Mouse (Mus musculus) c-Kit-positive CD71-positive TER-119-negative erythroid progenitor cells, embryonic 14.5 days (primary cell): ENCODE results near the gene Ptpn3.
"Not testable (repeated sequence)": the region's sequence is repeated elsewhere in the genome, so short reads cannot be mapped to it uniquely, and the experiment has no call there.

Experiments
- DNase-seq: peaks from one replicate; pipeline ENCODE4 v3.0.0-alpha.2; 2013; ENCODE audit warnings: low read depth

Gene Ptpn3

DNA sequence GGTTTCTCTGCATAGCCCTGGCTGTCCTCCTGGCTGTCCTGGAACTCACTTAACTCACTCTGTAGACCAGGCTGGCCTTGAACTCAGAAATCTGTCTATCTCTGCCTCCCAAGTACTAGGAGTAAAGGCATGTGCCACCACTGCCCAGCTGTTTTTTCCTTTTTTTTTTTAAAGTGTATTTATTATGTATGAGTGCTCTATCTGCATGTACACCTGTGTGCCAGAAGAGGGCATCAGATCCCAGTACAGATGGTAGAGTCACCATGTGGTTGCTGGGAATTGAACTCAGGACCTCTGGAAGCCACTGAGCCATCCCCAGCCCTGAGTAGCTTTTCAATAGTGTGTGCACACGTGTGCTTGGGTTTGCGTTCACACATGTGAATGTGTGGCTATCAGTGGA, 76.9 kb downstream of the Ptpn3 start:
- no peak for DNase-seq

DNA sequence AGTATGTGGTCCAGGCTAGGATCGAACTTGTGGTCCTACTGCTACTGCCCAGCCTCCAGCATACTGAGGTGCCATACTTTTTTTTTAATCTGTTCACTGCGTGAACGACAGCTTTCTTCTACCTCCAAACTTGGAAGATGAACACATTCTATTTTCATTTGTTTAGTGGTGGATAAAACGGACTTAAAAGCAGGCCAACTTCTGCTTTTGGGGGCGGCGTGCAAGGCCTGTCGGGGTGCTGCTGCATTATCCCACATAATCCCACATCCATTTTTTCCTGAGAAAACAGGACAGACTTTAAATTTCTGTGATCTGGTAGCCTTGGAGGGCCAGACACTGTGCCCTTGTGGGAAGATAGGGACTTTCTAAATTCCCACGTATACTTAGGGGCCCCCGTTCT, 83.9 kb downstream of the Ptpn3 start:
- DNase-seq = no peak

DNA sequence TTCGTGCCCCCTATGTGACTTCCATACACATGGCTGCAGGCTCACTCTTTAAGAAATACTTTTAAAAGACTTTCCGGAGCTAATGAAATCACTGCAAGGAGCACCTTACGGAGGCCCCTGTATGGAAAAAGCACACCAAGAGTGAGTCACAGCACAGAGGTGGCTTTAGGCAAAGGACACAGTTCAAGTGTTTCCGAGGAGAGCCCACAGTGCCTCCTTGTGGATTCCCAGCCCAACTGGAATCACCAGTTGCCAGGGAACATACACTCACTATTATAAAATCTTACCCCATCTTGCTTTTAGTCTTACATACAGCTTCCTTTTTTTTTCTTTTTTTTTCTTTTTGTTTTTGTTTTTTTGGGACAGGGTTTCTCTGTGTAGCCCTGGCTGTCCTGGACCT, 85.1 kb downstream of the Ptpn3 start:
- DNase-seq = no peak

DNA sequence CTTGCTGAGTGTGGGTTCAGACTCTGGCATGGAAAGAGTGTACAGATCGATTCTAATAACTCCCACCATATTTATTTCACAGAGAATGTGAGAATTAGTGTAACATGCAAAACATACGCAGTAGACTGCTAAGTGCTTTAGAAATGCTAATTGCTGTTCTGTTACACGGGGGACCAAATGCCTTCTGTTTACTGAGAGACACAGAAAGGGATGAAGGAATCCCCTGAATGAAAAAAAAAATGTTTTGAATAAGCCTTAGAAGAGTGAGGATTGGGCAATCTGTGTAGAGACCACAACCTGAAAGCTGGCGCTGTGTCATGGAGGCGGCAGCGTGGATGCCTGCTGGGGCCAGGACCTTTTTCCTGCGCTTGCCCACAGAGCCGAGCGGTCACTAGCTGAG, 86.8 kb downstream of the Ptpn3 start:
- DNase-seq = no peak

DNA sequence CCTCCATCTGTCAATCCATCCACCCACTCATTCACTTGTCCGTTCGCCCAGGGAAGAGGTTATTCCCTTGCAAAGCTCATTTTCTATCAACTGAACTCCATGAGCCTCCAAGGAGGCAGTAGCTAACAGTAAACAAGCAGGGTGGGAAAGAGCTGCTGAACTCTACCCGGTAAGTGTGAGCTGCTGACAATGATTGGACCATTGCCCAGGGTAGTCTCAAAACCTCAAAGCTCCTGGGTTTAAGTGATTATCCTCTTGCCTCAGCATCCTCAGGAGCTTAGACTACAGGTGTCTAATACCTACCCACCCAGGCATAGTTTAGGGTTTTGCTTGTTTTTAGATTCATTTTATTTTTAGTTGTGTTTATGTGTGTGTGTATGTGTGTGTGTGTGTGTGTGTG, 87.5 kb downstream of the Ptpn3 start:
- no peak for DNase-seq

DNA sequence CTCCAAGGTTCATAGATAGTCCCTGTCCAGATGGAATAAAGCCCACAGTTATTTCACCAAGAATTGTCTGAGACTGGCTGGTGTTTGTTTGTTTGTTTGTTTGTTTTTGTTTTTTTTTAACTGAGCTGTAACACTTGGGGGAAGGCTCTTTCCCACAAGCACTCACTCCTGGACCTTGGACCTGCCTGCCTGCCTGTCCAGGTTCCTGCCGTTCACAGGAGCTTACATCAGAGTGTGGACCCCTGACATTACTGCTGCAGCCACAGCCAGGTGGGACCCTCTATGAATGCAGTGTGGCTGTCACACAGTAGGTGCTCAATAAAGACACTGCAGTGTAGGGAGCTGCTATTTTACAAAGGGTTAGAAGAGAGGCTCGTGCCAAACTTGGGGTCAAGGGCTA, 89.9 kb downstream of the Ptpn3 start:
- DNase-seq = no peak

DNA sequence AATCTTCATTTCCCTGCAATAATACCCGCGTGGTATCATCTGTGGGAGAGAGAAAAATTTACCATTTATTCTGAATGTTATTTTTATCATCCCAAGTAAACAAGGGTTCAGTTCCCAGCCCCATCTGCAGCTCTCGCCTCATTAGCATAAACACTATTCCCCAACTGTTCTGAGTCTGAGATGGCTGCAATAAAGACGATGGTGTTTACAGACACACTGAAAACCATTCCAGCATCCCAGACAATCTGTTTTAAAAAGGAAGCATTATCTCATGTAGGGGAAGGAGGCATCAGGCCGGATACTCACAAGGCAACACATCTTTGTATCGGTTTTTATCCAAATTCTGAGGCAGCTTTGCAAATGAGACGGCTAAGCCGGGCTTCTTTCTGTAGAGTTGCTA, 95.7 kb downstream of the Ptpn3 start:
- DNase-seq = no peak

DNA sequence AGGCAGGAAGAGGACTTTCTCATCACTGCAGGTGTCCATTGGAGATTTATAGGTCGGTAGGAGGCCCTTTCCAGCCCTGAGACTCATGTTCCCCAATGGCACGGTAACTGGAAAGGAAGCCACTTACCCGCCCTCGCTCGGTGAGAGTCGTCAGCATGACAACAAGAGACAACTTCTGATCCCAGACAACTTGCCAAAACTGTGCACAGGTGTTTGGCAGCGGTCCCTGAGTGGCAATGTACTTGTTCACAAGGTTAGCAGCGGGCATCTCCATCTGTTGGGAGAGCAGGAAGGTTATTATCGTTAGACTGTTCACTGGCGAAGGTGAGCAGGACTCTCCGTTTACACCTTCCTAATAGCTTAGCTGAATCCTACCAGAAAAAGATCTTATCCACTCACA, 96.9 kb downstream of the Ptpn3 start:
- no peak for DNase-seq

DNA sequence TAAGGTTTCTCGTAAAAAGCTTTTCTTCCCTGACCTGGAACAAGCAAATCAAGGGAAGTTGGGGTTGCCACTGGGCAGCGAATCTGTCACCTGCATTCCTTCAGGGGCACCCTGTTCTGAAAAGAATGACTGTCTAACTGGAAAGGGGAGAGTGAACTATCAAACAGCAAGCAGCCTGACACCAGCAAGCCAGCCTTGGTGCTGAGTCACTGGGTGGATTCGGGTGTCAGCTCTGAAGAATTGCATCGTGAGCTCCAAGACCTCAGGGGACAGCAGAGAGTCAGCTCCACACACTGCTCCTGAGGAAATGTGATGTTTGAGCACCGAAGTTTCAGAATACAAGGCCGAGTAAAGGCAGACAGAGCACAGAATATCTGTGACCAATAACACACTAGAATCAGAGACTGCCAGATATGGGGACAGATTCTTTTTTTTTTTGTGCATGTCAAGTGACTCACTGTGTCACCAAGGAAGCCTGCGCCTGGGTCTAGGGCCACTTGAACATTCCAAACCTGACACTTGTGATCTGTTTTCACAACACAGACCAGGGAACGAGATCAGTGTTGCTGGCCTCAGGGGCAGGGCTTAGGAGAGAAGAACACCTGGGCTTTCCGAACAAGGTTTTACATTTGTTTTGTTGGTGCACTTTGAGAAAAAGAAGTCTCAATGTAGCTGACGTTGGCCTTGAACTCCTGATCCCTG, 98.8 kb downstream of the Ptpn3 start:
- no peak for DNase-seq

DNA sequence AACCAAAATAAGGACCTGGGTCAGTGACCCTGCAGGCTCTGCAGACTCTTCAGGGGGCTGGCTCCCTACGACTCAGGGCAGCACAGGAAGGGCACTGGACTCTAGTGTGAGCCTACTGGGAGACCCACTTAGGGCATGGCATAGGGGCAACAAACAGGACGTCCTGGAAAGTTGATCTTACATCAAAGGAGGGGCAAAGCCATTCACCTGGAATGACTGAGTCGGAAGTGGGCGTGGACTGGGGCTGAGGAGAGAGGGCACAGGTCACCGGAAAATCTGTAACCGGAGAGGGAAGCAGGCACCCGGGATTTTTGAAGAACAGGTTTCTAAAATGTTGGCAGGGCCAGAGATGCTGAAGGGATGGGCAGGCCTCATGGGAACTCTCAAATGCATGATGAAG, 99.5 kb downstream of the Ptpn3 start:
- no peak for DNase-seq

DNA sequence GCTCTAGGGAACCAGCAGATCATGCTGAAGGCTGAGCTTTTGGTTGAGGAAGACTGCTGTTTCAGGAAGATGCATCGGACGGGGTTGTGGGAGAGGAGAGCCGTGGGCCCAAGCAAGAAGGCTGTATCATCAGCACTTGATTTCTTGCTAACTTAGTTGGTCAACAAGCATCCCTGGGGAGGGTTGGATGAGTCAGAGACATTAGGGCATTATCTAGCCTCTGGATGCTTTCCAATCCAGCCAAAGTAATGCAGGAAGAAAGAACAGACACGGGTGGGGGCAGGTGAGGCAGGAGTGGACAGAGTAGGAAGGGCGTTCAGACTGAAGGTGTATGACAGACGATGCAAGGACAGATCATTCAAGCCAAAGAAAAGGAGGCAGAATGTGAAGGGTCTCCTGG, 101.0 kb downstream of the Ptpn3 start:
- DNase-seq = no peak

DNA sequence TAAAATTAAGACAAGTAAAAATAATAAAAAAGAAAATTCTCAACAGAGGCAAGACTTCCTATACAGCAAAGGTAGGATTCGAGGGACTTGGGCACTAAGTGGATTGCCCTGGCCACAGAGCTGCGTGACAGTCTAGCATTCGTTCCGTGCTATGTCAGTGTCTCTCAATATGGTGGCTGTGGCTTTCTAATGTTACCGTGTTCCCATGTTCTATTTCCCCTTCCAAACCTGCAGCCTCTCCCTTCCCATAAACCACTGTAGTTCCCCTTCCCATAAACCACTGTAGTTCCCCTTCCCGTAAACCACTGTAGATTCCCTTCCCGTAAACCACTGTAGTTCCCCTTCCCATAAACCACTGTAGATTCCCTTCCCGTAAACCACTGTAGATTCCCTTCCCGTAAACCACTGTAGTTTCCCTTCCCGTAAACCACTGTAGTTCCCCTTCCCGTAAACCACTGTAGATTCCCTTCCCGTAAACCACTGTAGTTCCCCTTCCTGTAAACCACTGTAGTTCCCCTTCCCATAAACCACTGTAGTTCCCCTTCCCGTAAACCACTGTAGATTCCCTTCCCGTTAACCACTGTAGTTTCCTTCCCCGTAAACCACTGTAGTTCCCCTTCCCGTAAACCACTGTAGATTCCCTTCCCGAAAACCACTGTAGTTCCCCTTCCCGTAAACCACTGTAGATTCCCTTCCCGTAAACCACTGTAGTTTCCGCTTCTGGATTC, 102.8 kb downstream of the Ptpn3 start:
- DNase-seq = not testable (repeated sequence)

DNA sequence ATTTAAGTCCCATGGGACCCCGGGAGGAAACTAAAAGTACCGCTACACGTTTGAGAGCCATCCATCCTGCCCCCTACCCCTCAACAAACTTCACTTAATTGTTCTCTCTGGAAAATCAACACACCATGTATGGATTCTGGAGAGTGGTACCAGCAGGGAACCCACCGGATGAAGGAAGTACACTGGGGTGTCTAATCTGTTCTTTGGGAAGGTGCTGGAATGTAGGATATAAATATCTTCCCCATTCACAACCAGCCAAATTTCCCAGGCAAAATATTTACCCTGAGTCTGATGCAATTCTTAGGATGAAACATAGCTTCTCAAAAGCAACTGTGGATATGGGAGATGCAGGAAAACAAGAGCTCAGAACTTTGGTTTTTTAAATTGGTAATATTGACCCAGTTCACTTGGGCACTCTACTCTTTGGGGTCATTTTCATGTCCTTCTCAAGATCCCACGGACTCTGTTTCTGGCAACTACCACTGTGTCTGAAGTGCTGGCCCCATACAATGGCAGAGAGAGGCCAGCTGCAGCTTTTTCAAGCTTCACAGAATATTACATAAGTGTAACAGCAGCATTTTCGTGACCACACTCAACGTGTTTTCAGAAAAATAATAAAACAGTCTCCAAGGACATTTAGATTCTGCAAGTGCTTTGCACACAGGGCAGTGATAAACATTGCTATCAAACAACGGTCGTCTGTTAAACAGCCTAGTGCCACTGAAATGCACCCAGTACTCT, 109.9 kb downstream of the Ptpn3 start:
- DNase-seq = no peak

DNA sequence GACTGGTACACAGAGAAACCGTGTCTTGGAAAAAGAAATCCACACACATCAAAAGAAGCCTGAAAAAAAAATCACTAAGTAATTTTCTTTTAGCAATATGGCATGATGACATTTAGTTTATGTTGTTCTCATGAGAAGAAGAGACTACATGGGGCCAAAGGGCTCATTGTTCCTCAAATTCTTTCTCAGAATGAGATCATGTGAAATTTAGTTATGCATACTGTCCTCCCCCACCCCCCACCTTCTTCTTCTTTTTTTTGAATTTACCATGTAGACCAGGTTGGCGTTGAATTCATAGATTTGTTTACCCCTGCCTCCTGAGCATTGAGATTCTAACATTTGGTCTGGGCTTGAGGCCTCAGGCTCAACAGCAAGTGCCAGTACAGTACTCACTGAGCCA, 111.8 kb downstream of the Ptpn3 start:
- DNase-seq = no peak

DNA sequence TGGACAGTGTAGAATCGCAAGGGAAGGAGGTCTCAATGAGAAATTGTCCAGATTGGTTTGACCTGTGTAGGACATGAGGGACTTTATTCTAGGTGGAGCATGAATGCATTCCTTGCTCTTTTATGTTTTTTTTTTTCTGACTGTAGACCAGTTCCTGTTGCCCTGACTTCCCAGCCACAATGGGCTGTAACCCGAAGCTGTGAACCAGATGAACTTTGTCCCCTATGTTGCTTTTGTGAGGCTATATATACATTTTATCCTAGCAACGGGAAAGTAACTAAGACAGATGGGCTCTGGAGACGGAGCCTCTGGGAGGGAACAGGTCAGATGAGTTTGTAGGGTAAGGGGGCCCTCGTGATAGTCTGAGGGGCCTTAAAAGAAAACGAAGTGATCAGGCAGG, 115.6 kb downstream of the Ptpn3 start:
- DNase-seq = no peak

DNA sequence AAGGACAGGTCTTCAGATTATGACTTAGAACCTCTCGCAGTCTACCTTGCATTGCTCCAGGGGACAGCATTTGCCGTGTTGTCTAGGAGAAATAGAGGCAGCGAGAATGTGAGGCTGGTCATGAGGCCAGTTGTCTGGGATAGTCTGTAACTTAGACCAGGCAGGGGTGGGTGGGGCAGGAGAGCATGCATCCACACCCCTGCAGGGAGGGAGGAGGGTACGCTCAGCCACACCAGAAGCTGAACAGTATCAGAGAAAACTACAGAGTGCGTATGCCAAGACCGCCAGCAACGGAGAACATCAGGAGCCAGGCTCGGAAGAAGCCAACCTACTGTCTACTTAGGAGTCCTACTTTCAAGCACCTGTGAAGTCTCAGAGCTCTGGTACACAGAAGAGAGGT, 116.2 kb downstream of the Ptpn3 start:
- DNase-seq = no peak

DNA sequence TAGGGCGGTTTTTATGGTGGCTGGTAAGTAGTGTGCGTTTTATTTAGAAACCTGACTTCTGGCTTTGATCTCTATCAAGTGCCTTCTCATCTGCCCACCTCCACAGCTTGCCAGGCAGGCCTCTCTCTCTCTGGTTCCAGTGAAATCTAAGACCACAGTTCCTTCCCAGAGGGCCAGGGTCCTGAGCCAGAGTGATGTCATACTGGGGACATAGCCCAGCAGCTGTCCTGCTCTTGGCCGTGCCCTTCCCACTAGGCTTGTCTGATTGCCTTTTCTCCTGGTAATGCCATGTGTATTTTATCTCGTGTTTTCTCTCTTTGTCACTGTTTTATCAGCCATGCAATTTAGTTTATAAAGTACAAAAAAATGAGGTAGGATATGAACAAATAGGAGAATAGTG, 118.1 kb downstream of the Ptpn3 start:
- no peak for DNase-seq

DNA sequence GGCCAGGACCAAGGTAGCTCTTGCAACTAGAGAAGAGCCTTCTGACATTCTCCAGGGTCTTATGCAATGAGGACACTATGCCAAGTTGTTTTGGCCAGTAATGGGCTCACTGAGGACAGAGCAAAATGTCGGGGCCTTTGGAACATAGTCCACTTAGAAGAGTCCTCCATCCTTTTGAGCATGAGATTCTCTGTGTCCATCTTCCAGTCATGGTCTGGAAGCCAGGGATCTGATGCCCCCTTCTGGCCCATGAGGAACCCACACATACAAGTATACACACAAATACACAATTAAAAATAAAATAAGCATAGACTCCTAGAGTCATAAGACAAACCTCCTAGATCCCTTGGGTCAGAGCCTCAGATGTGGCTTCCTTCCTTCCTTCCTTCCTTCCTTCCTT, 120.1 kb downstream of the Ptpn3 start:
- DNase-seq = no peak

DNA sequence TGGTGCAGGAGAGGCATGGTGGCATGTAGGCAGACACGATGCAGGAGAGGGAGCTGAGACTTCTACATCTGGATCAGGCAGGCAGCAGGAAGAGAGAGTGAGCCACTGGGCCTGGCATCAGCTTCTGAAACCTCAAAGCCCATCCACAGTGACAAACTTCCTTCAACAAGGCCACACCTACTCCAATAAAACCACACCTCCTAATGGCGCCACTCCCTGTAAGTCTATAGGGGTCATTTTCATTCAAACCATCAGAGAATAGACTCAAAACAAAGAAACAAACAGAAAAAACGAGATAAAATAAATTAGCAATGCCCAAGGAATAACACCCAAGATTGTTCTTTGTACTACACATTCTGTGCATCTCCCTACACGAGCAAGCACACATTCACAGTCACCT, 122.8 kb downstream of the Ptpn3 start:
- DNase-seq = no peak

DNA sequence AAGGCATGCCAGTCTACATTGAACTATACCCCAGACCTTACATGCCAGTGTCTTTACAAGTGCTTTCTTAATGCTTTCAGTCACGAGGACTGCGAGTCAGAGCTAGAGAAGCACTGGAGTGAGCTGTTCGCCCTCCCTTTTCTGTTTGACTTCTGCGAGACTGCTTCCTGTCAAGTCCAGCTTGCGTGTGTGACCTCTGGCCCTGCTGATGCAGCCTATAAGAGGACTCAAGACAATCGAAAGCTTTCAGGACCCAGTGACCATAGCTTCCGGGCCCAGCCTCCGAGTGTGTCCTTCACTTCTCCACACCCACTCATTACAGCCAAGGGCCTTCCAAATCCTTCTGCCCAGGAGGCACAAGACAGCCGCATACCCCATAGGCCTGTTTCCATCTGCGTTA, 126.3 kb downstream of the Ptpn3 start:
- no peak for DNase-seq

DNA sequence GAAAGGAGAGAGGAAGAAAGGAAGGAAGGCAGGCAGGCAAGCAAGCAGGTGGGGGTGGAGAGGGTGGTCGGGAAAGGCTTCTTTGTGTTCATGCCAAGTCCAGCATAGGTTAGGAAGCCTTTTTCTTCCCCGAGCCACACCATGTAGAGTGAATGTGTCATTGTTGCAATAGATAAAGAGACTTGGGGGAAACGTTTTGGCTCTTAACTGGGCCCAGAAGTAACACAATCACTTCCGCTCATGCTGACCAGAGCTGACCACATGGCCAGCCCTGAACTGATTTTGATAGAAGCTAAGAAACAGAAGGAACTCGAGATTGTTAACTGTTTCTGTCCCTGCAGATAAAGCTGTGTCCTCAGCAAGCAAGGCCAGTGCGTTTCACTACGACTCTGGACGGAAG, 128.8 kb downstream of the Ptpn3 start:
- DNase-seq = no peak

DNA sequence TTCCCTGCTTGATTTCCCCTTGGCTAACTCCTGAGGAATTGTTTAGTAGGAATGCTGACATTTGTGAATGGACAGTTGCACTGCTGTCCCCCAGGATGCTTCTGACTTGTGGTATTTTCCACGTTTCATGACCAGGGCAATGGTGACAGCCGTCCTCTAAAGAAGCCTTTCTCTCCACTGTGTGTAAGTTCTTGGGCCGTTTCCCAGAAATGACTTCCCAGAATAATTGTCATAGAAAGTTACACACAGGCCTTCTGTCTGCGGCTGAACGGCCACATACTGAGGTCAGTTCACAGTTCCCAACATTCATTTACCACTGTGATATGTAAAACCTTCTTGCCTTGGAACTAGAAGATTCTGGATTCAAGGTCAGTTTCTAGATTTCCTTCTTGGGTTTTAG, 129.8 kb downstream of the Ptpn3 start:
- DNase-seq = no peak

DNA sequence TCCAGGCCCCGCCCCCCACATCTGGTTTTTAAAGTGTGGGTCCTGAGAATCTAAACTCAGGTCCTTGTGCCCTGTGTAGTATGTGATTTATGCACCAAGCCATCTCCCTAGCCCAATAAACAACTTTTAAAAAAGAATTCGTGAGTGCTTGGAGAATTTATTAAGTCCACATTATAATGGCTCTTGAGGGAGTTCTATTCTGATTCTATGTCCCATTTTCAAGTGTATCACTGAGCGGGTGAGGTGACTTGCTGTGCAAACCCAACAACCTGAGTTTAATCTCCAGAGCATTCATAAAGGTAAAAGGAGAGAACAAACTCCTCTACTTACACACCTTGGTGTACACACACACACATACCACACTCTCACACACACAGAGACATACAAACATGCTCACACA, 133.0 kb downstream of the Ptpn3 start:
- DNase-seq = no peak
